Mouse (Mus musculus) adipocyte (in vitro differentiated cells): ENCODE measurements around the gene Th.

Experiments used
- DNase-seq: peaks from one replicate; pipeline ENCODE4 v3.0.0-alpha.2; 2016; ENCODE audit warnings: low spot score

Th gene

GRCm38 (mm10) chr7:142931028-142931427, at the start of gene Th:
Gene Th, minus strand, starts transcription at chr7:142931128.
- no peak for DNase-seq

GRCm38 (mm10) chr7:142968809-142969511, 38.0 kb upstream of the Th start, which contains the start of gene Ascl2:
Gene Ascl2, minus strand, starts transcription at chr7:142969264.
- DNase-seq, result no peak

GRCm38 (mm10) chr7:142967884-142968808, 37.2 kb upstream of the Th start:
- no peak for DNase-seq

GRCm38 (mm10) chr7:142967414-142967883, 36.5 kb upstream of the Th start:
- DNase-seq, result no peak

GRCm38 (mm10) chr7:142959752-142960151, 28.8 kb upstream of the Th start:
- no peak for DNase-seq

GRCm38 (mm10) chr7:142958817-142959216, 27.9 kb upstream of the Th start:
- DNase-seq, result no peak

GRCm38 (mm10) chr7:142956018-142956417, 25.1 kb upstream of the Th start:
- DNase-seq, result no peak

- no peak for DNase-seq
These were observed 18.6 kb upstream of the Th start for GRCm38 (mm10) chr7:142949568-142949967.

GRCm38 (mm10) chr7:142937631-142938030, 6.7 kb upstream of the Th start:
- DNase-seq, result no peak

- DNase-seq, result no peak
These were observed 4.8 kb upstream of the Th start for GRCm38 (mm10) chr7:142935708-142936107.

GRCm38 (mm10) chr7:142932469-142932868, 1.5 kb upstream of the Th start:
- DNase-seq, result no peak

- no peak for DNase-seq
These were observed 1.4 kb downstream of the Th start for GRCm38 (mm10) chr7:142929516-142929915.

GRCm38 (mm10) chr7:142927293-142927692, 3.6 kb downstream of the Th start:
- DNase-seq, result no peak

GRCm38 (mm10) chr7:142918641-142919628, 12.0 kb downstream of the Th start:
- peak; percentile 43 for DNase-seq

GRCm38 (mm10) chr7:142917659-142918058, 13.3 kb downstream of the Th start:
- no peak for DNase-seq

- DNase-seq, result no peak
These were observed 14.8 kb downstream of the Th start for GRCm38 (mm10) chr7:142916178-142916577.

- no peak for DNase-seq
These were observed 19.2 kb downstream of the Th start for GRCm38 (mm10) chr7:142911682-142912081.

GRCm38 (mm10) chr7:142910104-142910503, 20.8 kb downstream of the Th start:
- DNase-seq, result no peak

- DNase-seq, result no peak
These were observed 21.3 kb downstream of the Th start for GRCm38 (mm10) chr7:142909622-142910021.

- DNase-seq, result no peak
These were observed 25.3 kb downstream of the Th start for GRCm38 (mm10) chr7:142905606-142906005.

- DNase-seq, result no peak
These were observed 26.6 kb downstream of the Th start for GRCm38 (mm10) chr7:142904331-142904730.

- DNase-seq, result no peak
These were observed 28.0 kb downstream of the Th start for GRCm38 (mm10) chr7:142902931-142903330.
